Mouse (Mus musculus): ENCODE results near the gene Nagpa.
A peak's percentile ranks its signal among the peaks of the same experiment; 100 is the strongest.
"Not testable (repeated sequence)": the region's sequence is repeated elsewhere in the genome, so short reads cannot be mapped to it uniquely, and the experiment has no call there.

Gene Nagpa

GRCm38 (mm10) chr16:5203668-5204433, at the start of gene Nagpa:
TSS of gene Nagpa (minus strand) at chr16:5204012.
- DNase-seq (ENCODE audit: low spot score in 2 of 2): peak; percentile 78 to 86

DNA sequence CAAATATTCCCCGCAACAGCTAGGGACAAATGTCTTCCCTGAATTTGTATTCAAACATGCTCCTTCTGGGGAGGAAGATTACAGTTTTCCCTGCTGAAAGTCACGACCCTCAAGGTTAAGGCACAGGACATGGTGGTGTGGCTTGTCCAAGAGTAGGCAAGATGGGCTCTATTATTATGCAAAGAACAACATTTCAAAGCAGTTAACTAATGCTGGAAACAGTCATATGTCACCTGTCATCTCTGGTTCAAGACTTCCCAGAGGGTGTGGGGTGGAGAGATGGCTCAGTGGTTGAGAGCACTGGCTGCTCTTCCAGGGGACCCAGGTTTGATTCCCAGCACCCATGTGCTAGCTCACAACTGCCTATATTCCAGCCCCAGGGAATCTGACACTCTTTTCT, 48.4 kb upstream of the Nagpa start:
- no peak for DNase-seq (ENCODE audit: low spot score in 2 of 2)

- DNase-seq (ENCODE audit: low spot score in 2 of 2): no peak
Observed at GRCm38 (mm10) chr16:5250891-5251290, 47.1 kb upstream of the Nagpa start.

DNA sequence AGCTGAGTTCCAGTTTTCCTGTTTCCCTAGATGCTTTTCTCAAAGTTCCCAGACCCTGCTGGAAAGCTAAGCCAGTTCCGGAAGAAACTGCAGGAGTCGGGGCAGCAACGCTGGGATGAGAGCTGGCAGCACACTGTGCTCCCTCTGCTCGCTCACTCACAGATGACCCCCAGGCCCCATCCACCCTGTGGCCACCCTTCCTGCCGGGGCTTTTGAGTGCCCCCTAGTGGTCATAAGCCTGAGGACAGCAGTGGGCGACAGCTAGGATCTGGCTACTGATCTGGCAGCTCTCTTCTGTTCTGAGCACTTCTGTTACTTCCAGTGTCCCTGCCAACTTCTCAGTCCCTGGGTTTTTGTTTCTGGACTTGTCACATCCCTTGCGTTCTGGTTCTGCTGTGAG, 40.6 kb upstream of the Nagpa start:
- DNase-seq (ENCODE audit: low spot score in 2 of 2): peak; percentile 43 to 69

DNA sequence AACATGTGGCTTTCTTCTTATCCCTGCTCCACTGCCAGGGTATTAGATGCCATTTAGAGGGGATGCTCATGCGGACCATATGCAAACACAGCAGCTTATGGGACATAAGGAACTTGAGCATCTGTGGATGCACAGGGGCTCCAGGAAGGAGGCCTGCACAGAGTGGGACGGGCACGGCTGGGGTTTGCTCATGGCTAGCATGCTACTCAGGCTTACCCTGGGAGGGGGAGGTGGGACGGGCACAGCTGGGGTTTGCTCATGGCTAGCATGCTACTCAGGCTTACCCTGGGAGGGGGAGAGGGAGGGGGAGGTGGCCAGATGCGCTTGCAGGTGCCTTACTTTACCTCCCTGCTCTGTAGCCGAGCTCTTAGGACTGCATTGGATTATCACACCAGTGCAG, 39.1 kb upstream of the Nagpa start:
- DNase-seq (ENCODE audit: low spot score in 2 of 2): no peak

DNA sequence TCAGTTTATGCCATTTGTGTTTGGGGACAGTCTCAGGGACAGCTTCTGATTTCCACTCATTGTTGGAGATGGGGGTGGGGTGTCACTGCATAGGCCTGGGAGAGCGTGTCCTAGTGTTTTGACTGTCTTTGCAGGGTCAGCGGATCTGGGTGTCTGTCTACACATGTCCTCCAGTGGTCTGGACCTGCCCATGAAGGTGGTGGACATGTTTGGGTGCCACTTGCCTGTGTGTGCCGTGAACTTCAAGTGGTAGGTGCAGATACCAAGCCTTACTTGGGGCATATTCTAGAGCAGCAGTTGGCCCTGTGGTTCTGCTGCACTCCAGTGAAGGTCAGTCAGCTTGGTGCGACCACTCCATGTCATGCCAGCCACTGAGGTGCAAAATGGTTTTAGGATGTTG, 38.5 kb upstream of the Nagpa start:
- DNase-seq (ENCODE audit: low spot score in 2 of 2): no peak

DNA sequence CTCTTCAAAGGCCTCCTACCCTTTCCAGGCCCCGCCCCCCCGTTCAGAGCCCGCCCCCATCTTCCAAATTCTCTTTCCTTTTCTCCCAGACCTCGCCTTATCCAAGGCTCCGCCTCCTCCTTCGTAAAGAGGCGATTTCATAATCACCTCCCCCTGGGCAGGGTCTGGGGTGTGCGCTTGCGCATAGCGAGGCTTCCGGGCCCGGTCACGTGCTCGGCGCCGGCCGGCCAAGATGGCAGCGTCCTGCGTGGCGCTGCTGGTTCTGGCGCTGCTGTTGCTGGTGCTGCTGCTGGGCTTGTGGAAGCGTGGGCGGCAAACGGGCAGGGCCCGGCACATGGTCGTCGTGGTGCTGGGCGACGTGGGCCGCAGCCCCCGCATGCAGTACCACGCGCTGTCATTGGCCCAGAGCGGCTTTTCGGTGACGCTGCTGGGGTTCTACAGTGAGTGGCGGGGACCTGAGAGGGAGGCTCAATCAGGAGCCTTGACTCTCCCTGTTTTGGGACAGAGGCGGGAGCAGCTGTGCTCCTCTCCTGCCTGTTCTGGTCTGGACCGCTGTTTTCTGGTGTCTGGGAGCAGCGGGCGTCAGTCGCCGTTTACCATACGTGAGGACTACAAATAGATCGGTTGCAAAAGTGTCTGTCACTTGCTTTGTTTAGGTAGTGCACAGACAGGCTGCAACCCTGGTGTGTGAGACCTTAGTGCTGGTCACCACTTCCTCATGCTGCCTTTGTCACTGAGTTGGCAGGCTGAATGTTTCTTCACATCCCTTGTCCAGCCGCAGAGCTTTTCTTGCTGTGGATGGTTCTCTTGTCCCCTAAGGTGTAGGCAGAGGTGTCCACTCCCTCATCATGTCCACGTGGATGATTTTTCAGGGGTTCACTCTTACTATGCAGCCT, 29.9 kb upstream of the Nagpa start, which contains the start of gene Alg1:
Alg1 (plus strand) TSS at position 204 of the 896 bp plus-strand sequence.
- peak; percentile 91 to 93 for DNase-seq (ENCODE audit: low spot score in 2 of 2)

DNA sequence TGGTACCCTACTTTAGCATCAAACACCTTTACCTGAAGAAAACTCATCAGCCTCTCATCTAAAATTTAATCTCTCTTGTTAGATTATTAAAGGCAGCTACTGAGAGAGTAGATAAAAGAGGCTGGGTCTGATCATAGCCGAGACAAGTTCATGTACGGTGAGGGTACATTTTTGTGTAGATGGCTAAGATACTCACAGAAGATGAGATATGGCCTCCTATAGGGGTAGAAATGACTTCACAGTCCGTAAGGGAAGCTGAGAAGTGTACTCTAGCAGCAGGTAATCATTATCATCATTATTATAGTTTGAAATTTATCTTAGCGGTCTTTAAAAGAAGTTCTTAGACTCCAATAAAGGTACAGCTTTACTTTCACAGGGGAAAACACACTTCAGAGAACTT, 29.2 kb upstream of the Nagpa start:
- DNase-seq (ENCODE audit: low spot score in 2 of 2): no peak

- not testable (repeated sequence) for DNase-seq (ENCODE audit: low spot score in 2 of 2)
Observed at GRCm38 (mm10) chr16:5228103-5228502, 24.3 kb upstream of the Nagpa start.

DNA sequence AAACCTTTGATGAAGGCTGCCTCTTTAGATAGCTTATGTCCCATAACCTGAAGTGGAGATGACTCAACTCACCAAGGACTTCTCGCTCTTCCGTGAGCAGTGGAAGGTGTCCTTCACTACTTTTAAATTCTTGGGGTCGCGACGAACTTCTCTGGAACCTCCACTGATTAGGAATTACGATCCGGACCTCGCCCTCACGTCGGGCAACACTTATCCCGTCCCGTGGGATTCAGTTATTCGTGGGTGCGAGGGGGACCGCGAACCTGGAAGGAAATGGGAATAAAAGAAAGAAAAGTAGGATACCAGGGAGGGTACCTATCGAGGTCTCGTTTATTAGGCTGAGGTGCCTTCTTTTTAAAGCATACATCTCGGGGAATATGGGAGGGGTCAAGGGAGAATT, 23.7 kb upstream of the Nagpa start:
- not testable (repeated sequence) for DNase-seq (ENCODE audit: low spot score in 2 of 2)

- not testable (repeated sequence) for DNase-seq (ENCODE audit: low spot score in 2 of 2)
Observed at GRCm38 (mm10) chr16:5226534-5226933, 22.7 kb upstream of the Nagpa start.

DNA sequence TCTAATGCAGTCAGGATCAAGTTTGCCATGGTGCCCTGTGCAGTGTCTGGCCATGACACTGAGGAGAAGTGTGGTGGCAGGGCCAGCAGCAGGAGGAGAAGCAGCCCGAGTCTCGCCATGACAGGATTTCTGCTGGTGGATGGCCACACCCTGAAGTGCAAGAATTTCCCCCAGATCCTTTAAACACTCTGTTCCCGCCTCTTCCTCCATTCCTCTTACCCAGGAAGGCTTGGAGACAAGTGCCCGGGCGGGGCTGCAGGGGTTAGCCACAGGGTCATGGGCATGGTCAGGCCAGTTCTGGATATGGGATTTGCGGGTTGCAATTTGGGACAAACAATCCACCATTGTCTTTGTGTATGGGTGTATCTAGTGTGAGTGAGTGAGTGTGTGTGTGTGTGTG, 18.3 kb upstream of the Nagpa start, which contains the start of gene AU021092:
AU021092 (minus strand) TSS at position 160 of the 400 bp plus-strand sequence.
- no peak for DNase-seq (ENCODE audit: low spot score in 2 of 2)

GRCm38 (mm10) chr16:5221403-5221802, 17.6 kb upstream of the Nagpa start:
- DNase-seq (ENCODE audit: low spot score in 2 of 2): no peak

- no peak for DNase-seq (ENCODE audit: low spot score in 2 of 2)
Observed at GRCm38 (mm10) chr16:5217341-5218133, 13.7 kb upstream of the Nagpa start.

DNA sequence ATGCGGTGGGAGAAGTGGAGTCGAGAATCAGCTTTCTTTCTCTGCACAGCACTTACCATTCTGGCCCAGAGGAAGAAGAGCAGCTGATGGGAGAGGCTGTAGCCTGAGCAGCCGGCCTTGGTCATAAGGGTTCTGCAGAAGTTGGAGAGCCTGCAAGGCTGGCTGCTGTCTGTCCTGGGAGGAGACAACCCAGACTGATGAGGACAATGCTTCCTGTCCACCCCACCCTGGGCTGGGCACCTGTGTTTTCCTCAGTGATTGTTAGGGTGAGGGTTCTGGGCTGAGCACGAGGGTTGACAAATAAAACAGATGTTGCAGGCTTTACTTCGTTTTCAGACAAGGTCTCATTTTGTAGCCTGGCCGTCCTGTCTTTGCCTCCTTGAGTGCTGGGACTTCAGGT, 12.9 kb upstream of the Nagpa start:
- no peak for DNase-seq (ENCODE audit: low spot score in 2 of 2)

- DNase-seq (ENCODE audit: low spot score in 2 of 2): no peak
Observed at GRCm38 (mm10) chr16:5214126-5214525, 10.3 kb upstream of the Nagpa start.

DNA sequence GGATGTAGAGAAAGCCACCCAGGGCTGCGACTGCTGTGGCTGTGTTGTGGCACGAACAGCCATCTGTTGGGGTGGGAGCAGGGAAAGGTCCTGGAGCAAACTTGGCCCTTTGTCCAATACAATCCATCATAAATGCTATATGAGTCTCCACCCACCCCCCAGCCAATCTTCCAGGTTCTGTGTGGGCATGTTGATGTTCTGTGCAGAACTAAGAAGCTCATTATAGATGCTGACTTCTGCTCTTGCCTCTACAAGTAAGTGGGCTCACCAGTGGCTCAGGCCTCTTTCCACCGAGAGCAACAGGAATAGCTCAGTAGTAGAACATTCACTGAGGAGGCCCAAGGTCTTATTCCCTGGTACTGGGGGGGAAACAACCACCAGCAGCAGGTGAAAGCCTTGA, 8.3 kb upstream of the Nagpa start:
- DNase-seq (ENCODE audit: low spot score in 2 of 2): peak in 1 of 2 experiments; percentile 27

DNA sequence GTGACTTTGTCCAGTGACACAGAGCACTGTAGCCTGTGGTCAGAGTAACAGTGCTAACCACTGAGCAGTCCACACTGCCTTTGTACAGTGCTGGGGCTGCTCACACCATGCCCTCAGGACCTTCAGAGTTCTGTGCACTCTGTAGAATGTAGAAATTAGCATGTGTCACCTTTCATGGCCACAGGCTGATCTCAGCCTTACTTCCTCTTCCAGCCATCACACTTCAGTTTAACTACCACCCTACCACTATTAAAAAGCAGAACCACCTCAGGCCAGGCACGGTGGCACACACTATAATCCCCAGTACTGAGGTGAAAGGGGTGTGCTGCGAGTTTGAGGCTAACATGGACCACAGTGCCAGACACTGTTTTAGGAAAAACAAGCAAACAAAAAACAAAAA, 6.6 kb upstream of the Nagpa start:
- no peak for DNase-seq (ENCODE audit: low spot score in 2 of 2)

DNA sequence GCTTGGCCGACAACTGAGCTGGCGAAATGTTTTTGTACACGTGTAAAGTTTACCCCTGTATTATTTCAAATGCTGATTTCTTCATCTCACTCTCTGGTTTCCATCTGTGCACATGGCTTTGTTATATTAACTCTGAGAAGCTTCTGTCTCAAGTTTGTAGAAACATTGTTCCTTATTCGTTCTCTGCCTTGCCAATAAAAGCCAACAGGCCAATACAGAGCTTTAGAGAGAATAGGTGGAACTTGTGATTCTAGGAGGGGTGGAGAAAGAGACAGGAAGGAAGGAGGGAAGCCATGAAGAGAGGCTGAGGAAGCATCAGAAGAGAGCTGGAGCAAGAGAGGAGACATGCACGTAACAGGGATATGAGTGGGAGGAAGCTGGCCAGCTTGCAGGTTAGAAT, 2.2 kb upstream of the Nagpa start:
- no peak for DNase-seq (ENCODE audit: low spot score in 2 of 2)

DNA sequence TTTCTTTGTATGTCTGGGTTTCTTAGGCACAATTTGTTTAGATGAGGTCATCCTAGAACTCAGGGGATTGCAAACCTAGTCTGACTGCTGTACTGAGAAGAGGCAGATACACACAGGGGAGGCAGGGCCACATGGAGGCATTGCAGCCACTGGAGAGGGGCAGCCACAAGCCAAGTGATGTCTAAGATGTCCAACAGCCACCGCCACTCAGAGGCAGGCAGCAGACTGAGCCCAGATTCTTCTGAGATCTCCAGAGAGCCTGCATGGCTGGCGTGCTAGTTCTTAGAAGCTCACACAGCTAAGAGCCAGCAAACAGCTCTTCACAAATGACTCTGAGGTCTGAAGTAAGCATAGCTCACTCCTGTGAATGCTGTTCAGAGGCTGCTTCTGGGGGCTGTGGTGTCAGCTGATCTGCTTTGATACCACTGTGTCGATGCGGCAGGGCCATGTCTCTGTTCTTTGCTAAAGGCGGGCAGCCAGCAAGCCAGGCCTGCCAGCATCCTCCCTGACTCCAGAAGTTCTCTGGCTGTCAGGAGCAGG, 1.7 kb upstream of the Nagpa start:
- no peak for DNase-seq (ENCODE audit: low spot score in 2 of 2)

DNA sequence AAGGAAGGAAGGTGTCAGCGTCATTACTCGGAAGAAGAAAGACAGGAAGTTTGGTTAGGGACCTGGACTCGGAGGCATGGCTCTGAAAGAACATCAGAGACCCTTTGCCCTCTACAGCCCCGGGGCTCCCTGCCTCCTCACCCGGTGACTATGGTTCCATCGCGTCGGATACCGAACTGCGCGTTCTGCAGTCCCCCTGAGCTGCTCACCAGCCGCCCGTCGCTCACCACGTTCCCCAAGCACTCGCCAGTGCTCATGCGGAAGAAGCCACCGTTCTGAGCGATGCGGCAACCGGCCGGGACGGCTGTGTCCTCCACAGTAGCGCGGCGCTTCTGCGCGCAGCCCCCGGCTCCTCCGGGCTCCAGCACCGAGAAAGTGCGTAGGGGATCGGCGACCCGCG, 612 bp downstream of the Nagpa start:
- peak in 1 of 2 experiments; percentile 38 for DNase-seq (ENCODE audit: low spot score in 2 of 2)

DNA sequence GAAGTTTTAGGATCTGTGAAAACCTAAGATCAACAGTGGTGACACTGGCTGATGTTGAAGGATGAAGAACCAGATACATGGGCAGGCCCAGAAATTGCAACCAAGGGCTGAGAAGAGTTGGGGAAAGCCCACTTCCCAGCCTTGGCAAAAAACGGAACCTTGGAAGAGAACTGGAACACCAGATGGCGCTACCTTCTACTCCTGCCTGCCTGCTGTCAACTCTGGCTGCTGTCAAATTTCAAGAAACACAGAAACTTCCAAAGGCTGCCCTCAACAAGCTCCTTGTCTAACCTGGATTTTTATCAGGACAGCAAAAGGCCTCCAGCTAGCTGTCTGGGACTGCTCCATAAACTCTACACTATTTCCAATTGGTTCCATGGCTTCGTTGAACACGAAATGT, 1.1 kb downstream of the Nagpa start:
- peak; percentile 66 to 73 for DNase-seq (ENCODE audit: low spot score in 2 of 2)

Measured in right cerebral cortex, adult 2 months (tissue).